Mouse (Mus musculus) small intestine, adult 2 months (tissue): Measurements from ENCODE around the gene Inpp5a.

Experiments used
- CTCF ChIP-seq: fragments of 200-500 bp; IDR thresholded peaks from 2 replicates; pipeline ENCODE4 v1.5.1; 2012; ENCODE audit warnings: low read depth, mild to moderate bottlenecking, control low read depth, inconsistent platforms, low read length, moderate library complexity, mixed read lengths; ENCODE audit not compliant: insufficient replicate concordance, insufficient read length; ENCODE audit errors: extremely low read depth
- POLR2A ChIP-seq: fragments of 200-500 bp; IDR thresholded peaks from 2 replicates; pipeline ENCODE4 v1.6.1; 2012; ENCODE audit warnings: low read depth, mild to moderate bottlenecking, control low read depth, inconsistent platforms, low read length, moderate library complexity

DNA sequence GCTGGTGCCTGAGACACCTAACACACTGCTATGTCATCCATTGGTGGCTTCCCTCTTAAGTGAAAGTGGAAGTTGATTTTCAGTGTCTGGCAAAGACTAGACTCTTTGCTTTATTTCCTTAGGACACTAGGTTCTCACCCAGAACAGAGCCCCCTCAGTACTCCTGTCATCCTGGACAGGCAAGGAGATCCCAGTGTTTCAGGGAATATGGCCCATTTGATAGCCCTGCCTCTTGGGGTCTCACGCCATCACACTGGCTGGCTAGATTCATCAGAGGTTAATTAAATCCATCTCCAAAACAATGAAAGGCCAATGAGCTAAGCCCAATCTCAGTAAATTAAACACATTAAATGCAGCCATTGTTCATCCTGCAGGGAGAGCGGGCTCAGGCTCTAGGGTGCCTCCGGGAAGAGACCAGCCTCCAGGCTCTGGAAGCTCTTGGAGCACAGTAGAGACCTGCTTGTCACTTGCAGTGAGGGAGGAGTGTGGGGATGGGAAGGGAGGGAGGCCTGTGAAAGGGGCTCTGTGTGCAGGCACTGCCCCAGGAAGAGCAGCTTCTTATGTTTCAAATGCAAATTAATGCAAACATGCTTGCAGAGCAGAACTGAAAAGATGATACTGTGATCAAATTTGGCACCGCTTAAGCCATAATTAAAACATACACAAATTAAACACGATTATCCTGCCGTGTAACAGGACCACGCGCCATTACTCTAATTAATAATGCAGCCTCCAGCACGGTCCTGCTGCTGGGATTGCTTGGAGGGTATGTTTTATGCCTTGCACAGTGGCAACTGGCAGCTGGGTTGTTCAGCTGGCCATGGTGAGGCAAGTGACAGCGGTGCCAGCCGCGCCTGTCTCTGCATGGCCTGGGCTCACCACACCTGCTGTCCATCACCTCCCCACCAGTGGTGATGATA lies 156.1 kb downstream of the Inpp5a start:
- TF ChIP-seq POLR2A (no peak), CTCF (no peak)
